Mouse (Mus musculus) embryonic facial prominence, embryonic 14.5 days (tissue): ENCODE results near the gene Fndc8. TPM values are rescaled to one million over a fixed set of nuclear protein-coding genes. Genes with fewer than 3 reads are reported as not detected.
A peak's percentile ranks its signal among the peaks of the same experiment; 100 is the strongest.
"Not testable (repeated sequence)": the region's sequence is repeated elsewhere in the genome, so short reads cannot be mapped to it uniquely, and the experiment has no call there.

Experiments
- ATAC-seq: fragments of 200-750 bp; cut with Nextera tagmentation; 2 replicates; pipeline ENCODE4 v1.8.0; 2017; ENCODE audit warnings: low read depth, moderate number of reproducible peaks, moderate TSS enrichment
- DNase-seq: peaks from one replicate; pipeline ENCODE4 v3.0.0-alpha.2; 2015; ENCODE audit warnings: low spot score
- H3K27ac ChIP-seq: fragments of 300-500 bp; sonication (generic); replicated peaks from 2 replicates; pipeline ENCODE4 v1.5.1; 2014; ENCODE audit warnings: low read depth, mild to moderate bottlenecking, low read length, moderate library complexity
- H3K27me3 ChIP-seq: fragments of 300-500 bp; sonication (generic); replicated peaks from 2 replicates; pipeline ENCODE4 v1.6.1; 2014; ENCODE audit warnings: low read length; ENCODE audit not compliant: control insufficient read depth, insufficient read depth
- H3K36me3 ChIP-seq: fragments of 300-500 bp; sonication (generic); 2 replicates; pipeline ENCODE4 v1.6.1; 2014; ENCODE audit warnings: low read length, mixed read lengths; ENCODE audit not compliant: control insufficient read depth, insufficient read depth
- H3K4me1 ChIP-seq: fragments of 300-500 bp; sonication (generic); 2 replicates; pipeline ENCODE4 v1.6.1; 2014; ENCODE audit warnings: antibody characterized with exemption, low read length; ENCODE audit not compliant: control insufficient read depth, insufficient read depth
- H3K4me2 ChIP-seq: fragments of 300-500 bp; sonication (generic); 2 replicates; pipeline ENCODE4 v1.6.1; 2014; ENCODE audit warnings: low read depth, mild to moderate bottlenecking, low read length, moderate library complexity, mixed read lengths
- H3K4me3 ChIP-seq: fragments of 300-500 bp; sonication (generic); 2 replicates; pipeline ENCODE4 v1.5.1; 2014; ENCODE audit warnings: low read depth, mild to moderate bottlenecking, low read length
- H3K9ac ChIP-seq: fragments of 300-500 bp; sonication (generic); 2 replicates; pipeline ENCODE4 v1.6.1; 2014; ENCODE audit warnings: low read depth, mild to moderate bottlenecking, low read length, moderate library complexity, mixed read lengths
- H3K9me3 ChIP-seq: fragments of 300-500 bp; sonication (generic); 2 replicates; pipeline ENCODE4 v1.6.1; 2016; ENCODE audit warnings: low read length; ENCODE audit not compliant: control insufficient read depth
- WGBS: fragments of 180-500 bp; shearing (Covaris S2); extraction: QIAGEN DNeasy Blood & Tissue Kit; methylation state at CpG from one replicate; pipeline ENCODE4 v1.1.7; 2014; 5-methylcytosine and 5-hydroxymethylcytosine counted together
- polyA plus RNA-seq: library from polyadenylated mRNA; unstranded; fragments of >200 nt; fragmentation: Nextera tagmentation; extraction: Ambion mirVana; gene quantifications from 2 replicates; pipeline ENCODE4 v1.2.1, GENCODE M21; 2014

Gene Fndc8
- polyA plus RNA-seq, 1 experiment from 2014 or later: 0.47 TPM

DNA sequence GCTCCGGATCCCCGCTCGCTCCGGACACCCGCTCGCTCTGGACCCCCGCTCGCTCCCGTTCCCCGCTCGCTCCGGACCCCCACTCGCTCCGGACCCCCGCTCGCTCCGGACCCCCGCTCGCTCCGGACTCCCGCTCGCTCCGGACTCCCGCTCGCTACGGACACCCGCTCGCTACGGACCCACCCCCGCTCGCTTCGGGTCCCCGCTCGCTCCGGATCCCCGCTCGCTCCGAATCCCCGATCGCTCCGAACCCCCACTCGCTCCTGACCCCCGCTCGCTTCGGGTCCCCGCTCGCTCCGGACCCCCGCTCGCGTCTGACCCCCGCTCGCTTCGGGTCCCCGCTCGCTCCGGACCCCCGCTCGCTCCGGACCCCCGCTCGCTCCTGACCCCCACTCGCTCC, 39.2 kb downstream of the Fndc8 start:
- not testable (repeated sequence) for H3K27ac ChIP-seq, ATAC-seq
- WGBS: 1% methylated on average over 17 of the region's 63 CpGs

DNA sequence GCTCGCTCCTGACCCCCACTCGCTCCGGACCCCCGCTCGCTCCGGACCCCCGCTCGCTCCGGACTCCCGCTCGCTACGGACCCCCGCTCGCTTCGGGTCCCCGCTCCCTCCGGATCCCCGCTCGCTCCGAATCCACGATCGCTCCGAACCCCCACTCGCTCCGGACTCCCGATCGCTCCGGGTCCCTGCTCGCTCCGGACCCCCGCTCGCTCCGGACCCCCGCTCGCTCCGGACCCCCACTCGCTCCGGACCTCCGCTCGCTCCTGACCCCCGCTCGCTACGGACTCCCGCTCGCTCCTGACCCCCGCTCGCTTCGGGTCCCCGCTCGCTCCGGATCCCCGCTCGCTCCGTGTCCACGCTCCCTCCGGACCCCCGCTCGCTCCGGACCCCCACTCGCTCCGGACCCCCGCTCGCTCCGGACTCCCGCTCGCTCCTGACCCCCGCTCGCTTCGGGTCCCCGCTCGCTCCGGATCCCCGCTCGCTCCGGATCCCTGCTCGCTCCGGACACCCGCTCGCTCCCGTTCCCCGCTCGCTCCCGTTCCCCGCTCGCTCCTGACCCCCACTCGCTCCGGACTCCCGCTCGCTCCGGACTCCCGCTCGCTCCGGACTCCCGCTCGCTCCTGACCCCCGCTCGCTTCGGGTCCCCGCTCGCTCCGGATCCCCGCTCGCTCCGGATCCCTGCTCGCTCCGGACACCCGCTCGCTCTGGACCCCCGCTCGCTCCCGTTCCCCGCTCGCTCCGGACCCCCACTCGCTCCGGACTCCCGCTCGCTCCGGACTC, 39.9 kb downstream of the Fndc8 start:
- H3K27ac ChIP-seq, DNase-seq, ATAC-seq, H3K9me3 ChIP-seq, H3K36me3 ChIP-seq, H3K4me1 ChIP-seq: not testable (repeated sequence)
- Histone ChIP-seq H3K4me2 (peak overlapping the region; percentile 92), H3K27me3 (peaks cover 62% of the 10 kb centered on the region), H3K9ac (peak overlapping the region; percentile 58), H3K4me3 (peak overlapping the region; percentile 49)
- 1% methylated on average over 56 of the region's 119 CpGs for WGBS

More for the DNA sequence above, 39.2 kb downstream of the Fndc8 start:
- Histone ChIP-seq H3K4me3 (peak overlapping the region; percentile 49), H3K9ac (peak overlapping the region; percentile 58), H3K27me3 (peaks cover 58% of the 10 kb centered on the region), H3K4me2 (peak overlapping the region; percentile 92)
- H3K36me3 ChIP-seq, H3K9me3 ChIP-seq, DNase-seq, H3K4me1 ChIP-seq: not testable (repeated sequence)

GRCm38 (mm10) chr11:82933186-82933585, 41.3 kb downstream of the Fndc8 start:
- Histone ChIP-seq H3K4me1 (peaks cover 5% of the 10 kb centered on the region; the same call in 1 of the 2 replicates), H3K4me3 (peak overlapping the region; percentile 49), H3K4me2 (peak overlapping the region; percentile 92), H3K27me3 (peaks cover 62% of the 10 kb centered on the region), H3K9me3 (no peaks in the 10 kb centered on the region), H3K27ac (no peak overlapping the region), H3K9ac (peak overlapping the region; percentile 55), H3K36me3 (no peaks in the 10 kb centered on the region)
- DNase-seq (no peak), ATAC-seq (no peak)
- 2% methylated on average over 8 of the region's 29 CpGs for WGBS

DNA sequence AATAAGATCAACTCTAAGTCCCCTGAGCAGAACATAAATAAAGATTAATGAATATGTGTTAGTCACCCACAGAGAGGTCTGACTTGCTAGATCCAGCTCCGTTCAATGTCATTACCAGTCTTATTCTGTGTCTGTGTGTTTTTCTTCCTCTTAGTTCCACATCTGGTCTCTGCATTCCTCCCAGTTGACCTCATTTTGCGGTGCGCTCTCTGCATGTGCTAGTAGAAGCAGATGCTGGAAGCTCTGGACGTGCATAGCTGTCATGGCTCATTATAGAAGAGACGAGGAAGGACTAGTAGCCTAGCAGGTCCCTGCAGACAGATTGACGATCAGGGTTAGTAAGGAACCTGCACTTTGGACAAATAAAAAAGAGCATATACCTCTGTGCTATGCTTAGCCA, 51.4 kb downstream of the Fndc8 start:
- Histone ChIP-seq H3K4me2 (no peak overlapping the region), H3K9me3 (no peaks in the 10 kb centered on the region), H3K4me3 (no peak overlapping the region), H3K27me3 (peaks cover 11% of the 10 kb centered on the region; the same call in 1 of the 2 replicates), H3K4me1 (no peaks in the 10 kb centered on the region), H3K9ac (no peak overlapping the region), H3K36me3 (no peaks in the 10 kb centered on the region), H3K27ac (no peak overlapping the region)
- ATAC-seq: no peak
- DNase-seq: peak; percentile 35
- WGBS: 21% methylated on average over 6 of the region's 6 CpGs

DNA sequence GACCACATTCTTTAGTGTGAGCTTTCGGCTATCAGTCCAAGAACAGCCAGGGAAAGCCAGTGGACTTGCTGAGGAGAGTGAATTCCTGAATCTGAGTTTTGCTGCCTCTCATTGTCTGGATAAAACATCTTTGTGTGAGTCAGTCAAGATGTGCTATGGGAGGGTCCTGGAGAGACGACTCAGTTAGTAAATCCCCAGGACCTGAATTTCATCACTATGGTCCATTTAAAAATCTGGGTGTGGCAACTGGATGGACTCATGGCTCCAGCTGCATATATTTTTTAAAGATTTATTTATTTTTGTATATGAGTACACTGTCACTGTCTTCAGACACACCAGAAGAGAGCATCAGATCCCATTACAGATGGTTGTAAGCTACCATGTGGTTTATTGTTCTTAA, 53.7 kb downstream of the Fndc8 start:
- 61% methylated on average over 2 of the region's 2 CpGs for WGBS
- Histone ChIP-seq H3K36me3 (no peaks in the 10 kb centered on the region), H3K4me1 (no peaks in the 10 kb centered on the region), H3K9ac (no peak overlapping the region), H3K27ac (no peak overlapping the region), H3K9me3 (no peaks in the 10 kb centered on the region), H3K4me2 (no peak overlapping the region), H3K27me3 (peaks cover 11% of the 10 kb centered on the region), H3K4me3 (no peak overlapping the region)
- ATAC-seq: no peak
- no peak for DNase-seq

DNA sequence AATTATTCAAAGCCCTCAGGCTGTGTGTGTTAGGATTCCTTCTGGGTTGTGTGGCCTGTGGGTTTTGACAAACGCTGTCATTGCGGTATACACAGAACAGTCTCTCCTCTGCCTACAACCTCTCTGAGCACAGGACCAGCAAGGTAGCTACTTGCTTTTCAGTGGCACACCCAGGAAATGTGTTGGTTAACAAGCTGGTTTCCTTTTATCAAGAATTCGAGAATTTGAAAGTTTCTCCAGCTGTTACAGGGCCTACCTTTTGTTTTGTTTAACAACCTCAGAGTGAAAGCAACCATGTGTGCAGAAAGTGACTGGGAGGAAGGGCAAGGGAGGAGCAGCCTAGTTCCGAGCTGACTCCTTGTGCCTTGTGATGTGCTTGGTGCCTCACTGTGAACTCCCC, 55.5 kb downstream of the Fndc8 start:
- H3K27ac ChIP-seq: no peak overlapping the region
- 43% methylated on average over 4 of the region's 4 CpGs for WGBS
- H3K27me3 ChIP-seq: peaks cover 28% of the 10 kb centered on the region
- no peaks in the 10 kb centered on the region for H3K9me3 ChIP-seq
- no peak overlapping the region for H3K4me3 ChIP-seq
- ATAC-seq (no peak), DNase-seq (no peak)
- H3K4me1 ChIP-seq: no peaks in the 10 kb centered on the region
- no peak overlapping the region for H3K4me2 ChIP-seq
- H3K9ac ChIP-seq: no peak overlapping the region
- no peaks in the 10 kb centered on the region for H3K36me3 ChIP-seq

GRCm38 (mm10) chr11:82949036-82949435, 57.1 kb downstream of the Fndc8 start:
- ATAC-seq (no peak), DNase-seq (no peak)
- Histone ChIP-seq H3K9ac (no peak overlapping the region), H3K27ac (no peak overlapping the region), H3K27me3 (peaks cover 44% of the 10 kb centered on the region), H3K9me3 (no peaks in the 10 kb centered on the region), H3K4me3 (no peak overlapping the region), H3K4me1 (no peaks in the 10 kb centered on the region), H3K36me3 (no peaks in the 10 kb centered on the region), H3K4me2 (no peak overlapping the region)
- WGBS: 84% methylated on average over 9 of the region's 9 CpGs
